Mouse (Mus musculus): Measurements from ENCODE around the gene Mark2.

DNA sequence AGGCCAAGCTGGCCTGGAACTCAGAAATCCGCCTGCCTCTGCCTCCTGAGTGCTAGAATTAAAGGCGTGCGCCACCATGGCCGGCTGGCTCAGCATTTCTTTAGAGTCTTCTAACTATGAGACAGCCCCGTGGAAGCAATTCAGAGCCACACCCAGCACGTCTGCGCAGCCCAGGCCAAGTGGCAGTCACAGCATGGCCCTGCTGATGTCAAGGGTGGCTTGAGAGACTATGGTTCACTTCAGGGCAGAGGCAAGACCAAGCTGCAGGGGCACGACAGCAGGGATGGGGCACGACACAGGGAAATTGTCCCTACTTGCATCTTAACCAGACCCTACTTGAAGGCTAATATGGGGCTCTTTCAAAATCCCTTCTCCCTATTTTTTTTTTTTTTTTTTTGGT, 106.2 kb downstream of the Mark2 start:
- TF ChIP-seq EP300 (IDR thresholded peaks at IDR 0.05; ENCODE audit: insufficient read depth, low read depth, low read length) (no peak), POLR2A (IDR thresholded peaks at IDR 0.05; ENCODE audit: insufficient read depth, low read length) (no peak)
